Mouse (Mus musculus): ENCODE results near the gene Kcnk10.

Gene Kcnk10

DNA sequence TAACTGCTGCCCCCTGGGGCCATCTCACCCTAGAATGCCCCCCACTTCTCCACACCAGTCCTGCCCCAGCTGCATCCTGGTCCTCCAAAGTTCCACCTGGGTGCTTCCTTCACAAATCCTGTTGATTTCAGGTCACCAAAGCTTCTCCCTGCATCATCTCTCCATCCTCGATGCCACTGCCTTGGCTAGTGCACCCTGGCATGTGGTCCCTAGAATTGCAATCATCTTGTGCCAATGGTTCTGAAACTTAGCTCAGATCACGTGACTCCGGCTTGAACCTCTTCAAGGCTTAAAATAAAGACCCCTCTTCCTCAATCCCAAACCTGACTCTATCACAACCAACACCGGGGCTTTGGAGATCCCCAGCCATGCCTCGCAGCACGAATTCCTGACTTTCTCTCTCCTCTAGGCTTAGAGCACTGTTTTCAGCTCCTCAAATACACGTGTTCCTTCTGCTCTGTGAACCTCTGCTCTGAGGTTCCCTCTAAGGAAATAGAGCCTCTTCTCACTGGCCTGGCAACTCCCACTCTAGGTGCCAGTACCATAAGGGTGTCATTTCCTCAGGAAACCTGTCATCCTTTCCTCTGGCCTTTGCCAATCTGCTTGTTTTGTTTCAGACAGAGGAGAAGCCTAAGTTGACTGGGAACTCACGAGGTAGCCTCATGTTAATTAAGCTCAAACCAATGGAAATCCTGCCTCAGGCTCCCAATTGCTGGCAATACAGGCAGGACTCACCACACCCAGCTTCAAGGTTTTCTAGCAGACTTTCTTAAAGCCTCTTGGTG is 6.0 kb downstream of the Kcnk10 start:
- peak; percentile 20 for DNase-seq (ENCODE audit: low read depth)

DNA sequence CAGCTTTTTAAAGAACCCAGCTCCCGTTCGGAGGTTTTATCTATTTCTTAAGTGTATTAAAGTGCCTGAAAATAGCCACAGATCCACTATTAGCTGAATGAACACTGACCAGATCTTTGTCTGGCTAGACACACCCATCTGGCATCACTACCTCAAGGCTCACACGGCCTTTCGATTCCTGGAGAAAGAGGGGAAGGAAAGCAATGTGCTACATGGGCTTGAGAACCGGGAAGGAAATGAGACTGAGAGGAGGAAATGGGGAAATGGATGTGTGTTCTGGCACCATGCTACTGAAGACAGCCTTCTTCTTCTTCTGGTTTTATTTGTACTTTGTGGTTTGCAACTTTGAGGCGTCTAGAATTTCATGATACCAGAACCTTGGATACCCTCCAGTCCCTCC is 8.7 kb downstream of the Kcnk10 start:
- no peak for DNase-seq (ENCODE audit: low read depth)

DNA sequence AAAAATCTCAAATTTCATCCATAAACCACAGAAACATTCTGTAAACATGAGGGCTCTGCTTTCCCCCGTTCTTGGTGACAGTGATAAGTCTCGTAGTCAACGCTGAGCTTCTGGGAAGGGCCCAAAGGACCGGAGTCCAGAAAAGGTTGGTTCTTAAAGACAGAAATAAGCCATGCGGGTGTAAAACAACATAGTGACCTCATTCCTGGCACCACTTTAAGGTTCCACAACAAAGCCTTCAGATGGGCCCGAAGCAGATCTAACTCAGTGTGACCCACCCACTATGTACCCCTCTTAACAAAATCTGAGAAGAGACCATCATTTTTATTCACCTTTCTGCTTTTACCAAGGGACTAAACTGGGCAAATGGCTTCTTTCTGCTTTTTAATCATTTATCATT is 10.2 kb downstream of the Kcnk10 start:
- DNase-seq (ENCODE audit: low read depth) = no peak

DNA sequence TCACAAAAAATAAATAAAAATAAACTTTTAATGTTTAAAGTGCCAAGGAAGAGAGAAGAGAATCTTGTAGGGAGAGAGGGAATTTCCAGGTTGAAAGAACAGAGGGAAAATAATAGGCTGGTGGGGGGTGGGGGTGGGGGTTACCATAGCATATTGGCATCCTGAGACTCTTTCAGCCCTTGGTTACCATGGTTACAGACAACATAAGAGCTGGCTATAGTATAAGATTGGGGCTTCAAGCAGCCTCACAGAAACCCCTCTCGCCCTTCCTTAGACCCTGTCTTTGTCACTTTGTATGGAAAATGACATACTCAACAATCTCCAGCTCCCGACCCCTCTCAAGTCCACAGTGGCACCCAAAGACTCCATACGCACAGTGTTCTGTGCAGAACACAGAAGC is 13.7 kb downstream of the Kcnk10 start:
- DNase-seq (ENCODE audit: low read depth) = no peak

- DNase-seq (ENCODE audit: low read depth) = no peak
Measured at GRCm38 (mm10) chr12:98563261-98563660, 14.8 kb downstream of the Kcnk10 start.

DNA sequence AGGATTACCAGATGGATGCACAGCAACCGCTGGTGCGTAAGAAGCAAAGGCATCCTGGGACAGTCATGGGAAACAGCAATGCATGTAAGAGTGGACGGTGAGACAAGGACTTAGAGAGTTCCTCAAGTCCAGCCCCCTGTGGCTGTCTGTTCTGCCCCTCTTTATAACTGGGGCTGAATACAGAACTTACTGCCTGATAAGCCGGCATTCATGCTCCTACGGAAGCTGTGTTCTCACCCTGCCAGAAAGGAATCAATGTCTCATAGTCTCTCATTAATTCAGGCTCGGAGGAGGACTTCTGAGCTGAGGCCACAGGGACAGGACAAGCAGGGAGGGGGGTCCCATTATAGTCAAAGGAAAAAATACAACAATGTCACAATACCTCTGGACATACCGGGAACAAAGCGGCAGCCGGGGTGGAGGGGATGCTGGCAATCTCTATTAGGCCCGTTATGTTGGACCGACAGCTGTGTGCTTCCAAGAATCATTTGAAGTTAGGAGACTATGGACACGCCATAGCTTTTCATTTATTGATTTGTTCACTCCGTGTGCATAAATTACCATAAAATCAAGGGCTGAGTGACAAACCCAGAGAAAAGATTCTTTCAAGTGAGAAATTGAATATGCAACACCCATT is 15.7 kb downstream of the Kcnk10 start:
- DNase-seq (ENCODE audit: low read depth) = no peak

DNA sequence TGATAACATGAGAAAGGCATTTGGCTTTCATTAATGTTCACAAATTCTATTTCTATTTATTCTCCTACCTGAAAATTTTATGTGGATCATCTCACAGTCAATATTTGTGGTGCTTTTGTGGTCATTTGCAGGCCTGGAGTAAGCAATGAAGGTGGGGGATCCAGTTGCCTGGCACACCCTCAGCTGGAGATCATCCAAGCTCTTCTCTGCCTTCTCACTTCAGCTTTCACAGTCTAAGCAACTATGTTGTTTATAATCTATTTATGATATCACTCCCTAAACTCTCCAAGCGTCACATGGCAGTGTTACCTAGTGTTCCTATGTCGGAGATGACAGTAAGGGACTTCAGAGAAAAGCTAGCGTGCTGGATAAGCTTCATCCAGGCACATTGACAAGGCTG is 18.1 kb downstream of the Kcnk10 start:
- no peak for DNase-seq (ENCODE audit: low read depth)

GRCm38 (mm10) chr12:98557013-98557677 is 21.0 kb downstream of the Kcnk10 start:
- DNase-seq (ENCODE audit: low read depth) = no peak

GRCm38 (mm10) chr12:98549981-98550380 is 28.1 kb downstream of the Kcnk10 start:
- no peak for DNase-seq (ENCODE audit: low read depth)

DNA sequence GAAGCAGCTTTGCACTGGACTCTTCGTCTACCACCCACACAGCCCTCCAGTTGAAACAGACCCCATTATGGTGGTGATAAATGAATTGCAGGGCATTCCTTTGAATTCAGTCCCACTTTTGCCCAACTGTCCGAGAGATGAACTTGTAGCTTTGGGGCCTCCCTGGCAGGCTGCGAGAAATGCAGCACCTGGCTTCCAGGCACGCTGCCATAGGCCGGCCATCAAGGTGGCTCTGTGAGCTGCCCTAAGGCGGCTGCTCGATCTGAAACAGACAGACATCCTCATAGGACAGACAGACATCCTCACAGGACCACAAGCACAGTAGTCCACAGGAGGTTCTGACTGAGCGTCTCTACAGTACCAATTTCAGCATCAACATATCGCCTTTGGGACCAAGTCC is 30.0 kb downstream of the Kcnk10 start:
- no peak for DNase-seq (ENCODE audit: low read depth)

GRCm38 (mm10) chr12:98545875-98546274 is 32.2 kb downstream of the Kcnk10 start:
- no peak for DNase-seq (ENCODE audit: low read depth)

GRCm38 (mm10) chr12:98545251-98545560 is 32.9 kb downstream of the Kcnk10 start:
- no peak for DNase-seq (ENCODE audit: low read depth)

DNA sequence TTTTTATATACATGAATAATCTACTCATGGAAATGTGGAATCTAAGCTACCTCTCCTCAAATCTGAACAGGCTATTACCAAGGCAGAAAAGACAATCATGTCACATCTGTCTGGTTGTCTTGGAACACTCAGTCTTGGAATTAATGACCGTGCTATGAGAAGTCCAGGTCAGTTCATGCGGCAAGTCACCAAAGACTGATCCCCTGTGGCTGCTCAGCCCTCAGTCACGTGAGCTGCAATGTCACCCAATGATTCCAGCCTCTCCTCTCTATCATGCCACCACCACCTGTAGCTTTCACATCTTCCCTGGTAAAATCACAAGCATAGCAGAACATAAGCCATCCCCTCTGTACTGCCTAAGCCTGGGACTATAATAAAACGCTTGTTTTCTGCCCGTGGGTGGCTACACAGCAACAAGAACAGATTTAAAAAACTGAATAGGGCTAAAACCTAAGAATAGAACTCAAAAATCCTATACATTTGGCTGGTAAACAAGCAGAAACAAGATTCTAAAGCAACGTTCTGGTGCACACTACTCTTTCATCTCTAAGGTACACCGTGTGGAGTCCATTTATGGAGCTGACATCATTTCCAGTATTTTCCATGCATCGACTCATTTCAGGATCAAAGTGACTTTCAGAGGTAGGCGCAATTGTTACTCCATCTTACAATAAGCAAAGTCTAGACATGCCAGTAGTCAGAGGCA is 33.4 kb downstream of the Kcnk10 start:
- no peak for DNase-seq (ENCODE audit: low read depth)

DNA sequence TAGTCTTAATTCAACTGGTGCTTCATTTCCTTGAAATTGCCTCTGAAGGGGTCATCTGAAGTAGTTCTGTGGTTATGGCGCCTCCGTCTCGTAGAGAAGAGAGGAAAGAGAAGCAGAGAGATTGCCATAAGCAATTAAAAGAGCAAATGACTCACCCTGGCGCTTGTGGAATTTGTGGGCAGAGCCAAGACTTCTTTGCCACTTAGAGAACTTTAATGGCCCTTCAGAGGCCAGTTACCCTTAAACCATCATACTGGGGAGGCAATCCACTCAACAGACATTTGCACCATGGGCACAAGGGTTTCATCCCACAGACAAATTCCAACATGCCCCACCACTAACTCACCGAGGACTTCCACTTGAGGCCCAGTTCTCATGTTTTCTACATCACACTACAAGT is 41.4 kb downstream of the Kcnk10 start:
- peak; percentile 25 for DNase-seq (ENCODE audit: low read depth)

- DNase-seq (ENCODE audit: low read depth) = no peak
Measured at GRCm38 (mm10) chr12:98536036-98536435, 42.1 kb downstream of the Kcnk10 start.

DNA sequence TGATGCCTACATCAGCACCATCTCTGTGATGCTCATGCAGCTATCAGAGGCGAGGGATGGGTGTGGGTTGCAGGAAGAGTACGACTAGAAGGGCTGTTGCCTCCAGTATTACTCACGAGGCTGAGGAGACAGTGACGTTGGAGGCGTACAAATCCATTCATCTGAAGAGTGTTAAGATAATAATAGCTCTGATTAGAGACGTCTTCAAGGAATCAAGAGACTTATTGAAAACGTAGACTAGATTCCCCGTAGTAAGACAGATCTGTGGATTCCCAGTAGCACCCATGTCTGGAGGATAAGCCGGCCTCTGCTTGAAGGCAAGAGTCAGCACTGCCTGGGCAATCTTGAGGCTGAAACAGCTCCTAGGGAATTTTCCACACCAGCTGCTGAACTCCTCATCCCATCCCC is 42.6 kb downstream of the Kcnk10 start:
- no peak for DNase-seq (ENCODE audit: low read depth)

GRCm38 (mm10) chr12:98528635-98529034 is 49.5 kb downstream of the Kcnk10 start:
- no peak for DNase-seq (ENCODE audit: low read depth)

DNA sequence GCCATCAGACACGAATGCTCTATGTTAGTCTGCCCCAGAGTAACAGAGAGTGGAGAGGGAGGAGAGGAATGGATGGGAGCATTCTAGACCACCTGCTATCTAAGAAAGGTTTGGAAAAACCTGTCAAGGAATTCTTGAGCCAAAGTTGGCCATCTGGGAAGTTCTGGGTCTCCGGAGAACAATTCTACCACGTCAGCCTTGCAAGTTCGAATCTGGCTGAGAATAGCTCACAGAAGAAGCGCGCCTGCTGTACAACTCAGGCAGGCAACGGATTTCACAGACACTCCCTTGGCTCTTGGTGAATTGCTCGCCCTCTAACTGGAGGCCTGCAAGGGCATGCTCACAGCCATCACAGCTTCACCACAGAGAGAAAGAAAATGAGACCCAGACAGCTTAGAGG is 52.7 kb downstream of the Kcnk10 start:
- DNase-seq (ENCODE audit: low read depth) = no peak

DNA sequence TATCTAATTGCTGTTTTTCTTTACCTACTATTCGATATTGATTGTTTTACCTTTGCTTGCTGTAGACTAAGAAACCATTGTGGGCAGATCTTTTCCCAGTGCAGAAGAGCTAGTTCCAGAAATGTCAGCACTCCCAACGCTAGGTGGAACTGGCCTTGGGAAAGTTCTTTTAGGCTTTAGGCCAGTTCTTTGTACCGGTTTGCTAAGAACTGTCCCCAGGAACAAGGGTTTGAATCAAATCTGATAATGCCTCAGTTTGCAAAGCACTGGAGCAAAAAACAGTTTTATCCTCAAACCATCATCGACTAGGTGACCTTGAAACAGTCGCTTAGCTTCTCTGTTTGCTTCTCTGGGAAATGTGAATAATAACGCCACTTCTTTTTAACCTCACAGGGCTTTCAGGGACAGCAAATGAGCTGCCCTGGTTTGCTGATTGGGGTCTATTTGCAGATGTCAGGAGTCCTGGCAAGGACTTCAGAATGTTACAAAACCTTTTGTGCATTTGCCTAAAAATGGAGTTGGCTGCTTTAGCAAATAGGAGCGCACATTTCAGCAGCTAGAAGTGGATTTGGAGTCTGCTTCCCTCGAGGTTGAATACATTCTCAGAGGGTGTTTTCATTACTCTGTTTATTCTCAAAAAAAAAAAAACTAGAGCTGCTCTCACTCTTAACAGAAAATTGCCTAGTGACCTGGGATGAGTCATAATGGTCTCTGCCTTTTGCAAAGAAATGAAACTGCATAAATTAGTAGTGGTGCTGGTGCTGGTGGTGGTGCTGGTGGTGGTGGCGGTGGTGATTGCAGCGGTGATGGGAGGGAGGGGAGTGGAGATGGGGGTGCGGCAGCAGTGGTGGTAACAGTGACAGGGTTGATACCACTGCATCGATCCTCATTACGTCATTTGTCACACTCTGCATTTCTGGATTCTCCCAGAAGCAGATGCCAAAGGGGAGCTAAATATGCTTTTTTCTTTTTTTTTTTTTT is 53.5 kb downstream of the Kcnk10 start:
- no peak for DNase-seq (ENCODE audit: low read depth)

DNA sequence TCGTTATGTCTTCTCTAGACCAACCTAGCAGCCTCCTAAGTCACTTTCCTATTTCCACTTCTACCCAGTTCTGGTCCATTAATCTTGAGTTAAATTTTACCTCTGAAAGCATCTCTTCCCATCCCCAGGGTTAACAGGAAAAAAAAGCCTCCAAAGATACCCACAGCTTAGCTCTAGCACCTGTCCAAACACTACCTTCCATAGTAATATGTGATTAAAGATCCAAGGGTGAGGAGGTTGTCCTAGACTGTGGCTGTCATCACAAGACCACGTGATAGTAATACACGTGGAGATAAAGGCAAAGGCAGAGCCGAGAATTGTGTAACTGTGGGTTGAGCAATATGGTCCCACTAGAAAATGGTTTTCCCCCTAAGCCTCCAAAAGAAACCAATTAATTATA is 56.8 kb downstream of the Kcnk10 start:
- no peak for DNase-seq (ENCODE audit: low read depth)

- DNase-seq (ENCODE audit: low read depth) = no peak
Measured at GRCm38 (mm10) chr12:98520568-98520931, 57.6 kb downstream of the Kcnk10 start.
